Mouse (Mus musculus): ENCODE measurements at regions not wholly inside any gene's neighbourhood (a gene's known extent, or its start where the extent isn't known, plus 50 kb on each side); places are given as distances from the start of the nearest gene placed in this dataset.

GRCm38 (mm10) chr1:133549816-133550215, 60.3 kb downstream of the Snrpe start:
- DNase-seq (ENCODE audit: low read depth, low spot score) = no peak

- no peak for DNase-seq (ENCODE audit: low read depth, low spot score)
Observed at GRCm38 (mm10) chr1:133548971-133549370, 61.1 kb downstream of the Snrpe start.

DNA sequence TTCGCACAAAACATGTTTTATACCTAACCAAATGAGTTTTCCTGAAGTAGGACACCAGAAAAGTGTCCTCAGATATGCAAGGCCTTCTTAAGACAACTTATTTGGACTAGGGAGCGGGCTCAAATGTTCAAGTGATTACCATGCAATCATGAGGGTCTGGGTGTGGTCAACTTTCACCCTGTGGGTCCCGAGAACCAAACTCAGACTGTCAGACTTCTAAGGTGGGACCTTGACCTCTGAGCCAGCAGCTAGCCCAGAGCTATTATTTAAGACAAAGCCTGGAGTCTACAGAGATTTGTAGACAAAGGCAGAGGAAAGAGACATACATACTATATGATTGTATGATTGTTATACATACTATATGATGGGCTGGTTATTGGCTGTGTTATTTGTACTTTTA, 62.5 kb downstream of the Snrpe start:
- no peak for DNase-seq (ENCODE audit: low read depth, low spot score)

DNA sequence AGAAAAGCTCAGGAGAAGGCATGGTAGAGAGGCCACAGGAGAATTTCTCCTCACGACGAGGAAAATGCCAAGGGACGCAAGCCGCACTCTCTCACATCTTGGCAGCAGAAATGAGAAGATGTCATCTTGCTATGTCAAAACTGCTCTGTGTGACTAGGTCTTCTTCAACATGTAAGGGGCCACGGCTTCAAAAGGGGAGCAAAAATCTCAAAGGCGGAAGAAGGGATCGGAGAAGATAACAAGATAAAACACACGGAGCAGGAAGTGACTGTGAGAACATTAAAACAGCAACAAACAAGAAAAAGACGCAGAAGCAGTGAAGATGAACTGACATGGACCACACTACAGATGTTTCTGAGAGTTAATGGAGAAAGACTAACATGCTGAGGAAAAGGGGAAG, 65.1 kb downstream of the Snrpe start:
- DNase-seq (ENCODE audit: low read depth, low spot score) = no peak

- peak; percentile 55 for DNase-seq (ENCODE audit: low read depth, low spot score)
Observed at GRCm38 (mm10) chr1:133543751-133544150, 66.3 kb downstream of the Snrpe start.

GRCm38 (mm10) chr1:133541996-133542775, 67.9 kb downstream of the Snrpe start:
- DNase-seq (ENCODE audit: low read depth, low spot score) = no peak

DNA sequence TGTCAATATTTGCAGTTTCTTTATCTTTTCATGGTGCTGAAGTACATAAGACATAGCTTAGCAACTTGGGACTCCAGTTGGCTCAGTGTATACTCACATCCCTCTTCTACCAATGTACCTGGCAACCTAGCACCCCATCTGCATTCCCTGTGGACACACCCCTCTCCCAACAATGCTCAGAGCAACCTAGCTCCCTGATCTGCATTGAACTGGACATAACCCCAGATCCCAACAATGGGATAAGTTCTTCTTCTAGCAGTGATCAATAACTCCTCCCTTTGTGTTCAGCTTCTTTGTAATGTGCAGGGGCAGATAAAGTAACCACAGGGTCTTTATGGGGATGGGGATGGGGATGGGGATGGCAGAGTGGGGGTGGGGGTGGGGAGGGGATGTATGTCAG, 79.4 kb downstream of the Snrpe start:
- DNase-seq (ENCODE audit: low read depth, low spot score) = peak; percentile 83

GRCm38 (mm10) chr1:133529817-133530216, 80.3 kb downstream of the Snrpe start:
- DNase-seq (ENCODE audit: low read depth, low spot score) = no peak

- DNase-seq (ENCODE audit: low read depth, low spot score) = peak; percentile 72
Observed at GRCm38 (mm10) chr1:133527651-133528385, 82.3 kb downstream of the Snrpe start.

DNA sequence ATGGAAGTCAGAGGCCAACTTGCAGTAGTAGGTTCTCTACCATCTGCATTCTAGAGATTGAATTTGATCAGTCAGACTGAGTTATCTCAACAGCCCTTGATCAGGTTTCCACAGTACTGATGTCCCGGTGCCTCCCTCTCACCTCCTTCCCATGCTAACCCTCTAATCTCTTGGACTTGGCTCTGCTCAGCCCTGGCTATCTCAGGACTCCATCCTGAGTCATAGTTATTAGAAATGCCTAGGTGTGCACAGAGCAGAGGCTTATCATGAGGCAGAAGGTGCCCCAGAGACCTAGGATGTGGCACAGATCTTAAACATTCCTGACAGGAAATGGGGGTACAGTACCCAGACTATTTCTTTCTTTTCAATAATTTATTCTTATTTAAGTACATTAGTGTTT, 87.3 kb downstream of the Snrpe start:
- no peak for DNase-seq (ENCODE audit: low read depth, low spot score)

- DNase-seq (ENCODE audit: low read depth, low spot score) = peak; percentile 75
Observed at GRCm38 (mm10) chr1:133520652-133521051, 89.4 kb downstream of the Snrpe start.

DNA sequence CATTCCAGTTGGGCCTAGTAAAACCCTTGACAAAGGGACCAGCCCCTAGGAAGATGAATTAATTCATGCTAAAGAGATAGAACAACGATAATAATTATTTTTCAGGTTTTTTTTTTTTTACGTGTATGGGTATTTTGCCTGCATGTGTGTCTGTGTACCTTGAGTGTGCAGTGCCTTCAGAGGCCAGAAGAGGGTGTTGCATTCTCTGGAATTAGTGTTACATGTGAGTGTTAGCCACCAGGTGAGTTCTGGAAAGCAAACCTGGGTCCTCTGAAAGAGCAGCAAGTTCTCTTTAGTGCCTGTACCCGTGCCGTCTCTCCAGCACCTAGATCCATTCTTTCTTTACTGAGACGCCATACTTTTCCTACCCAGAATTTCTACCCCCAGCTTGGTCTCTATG, 92.8 kb upstream of the Sox13 start:
- peak; percentile 65 for DNase-seq (ENCODE audit: low read depth, low spot score)

GRCm38 (mm10) chr1:133504116-133504515, 79.9 kb upstream of the Sox13 start:
- DNase-seq (ENCODE audit: low read depth, low spot score) = peak; percentile 21

- peak; percentile 26 for DNase-seq (ENCODE audit: low read depth, low spot score)
Observed at GRCm38 (mm10) chr1:133503336-133503735, 79.2 kb upstream of the Sox13 start.

GRCm38 (mm10) chr1:133501016-133501415, 76.8 kb upstream of the Sox13 start:
- no peak for DNase-seq (ENCODE audit: low read depth, low spot score)

- DNase-seq (ENCODE audit: low read depth, low spot score) = peak; percentile 99
Observed at GRCm38 (mm10) chr1:133492986-133493741, 69.0 kb upstream of the Sox13 start.

DNA sequence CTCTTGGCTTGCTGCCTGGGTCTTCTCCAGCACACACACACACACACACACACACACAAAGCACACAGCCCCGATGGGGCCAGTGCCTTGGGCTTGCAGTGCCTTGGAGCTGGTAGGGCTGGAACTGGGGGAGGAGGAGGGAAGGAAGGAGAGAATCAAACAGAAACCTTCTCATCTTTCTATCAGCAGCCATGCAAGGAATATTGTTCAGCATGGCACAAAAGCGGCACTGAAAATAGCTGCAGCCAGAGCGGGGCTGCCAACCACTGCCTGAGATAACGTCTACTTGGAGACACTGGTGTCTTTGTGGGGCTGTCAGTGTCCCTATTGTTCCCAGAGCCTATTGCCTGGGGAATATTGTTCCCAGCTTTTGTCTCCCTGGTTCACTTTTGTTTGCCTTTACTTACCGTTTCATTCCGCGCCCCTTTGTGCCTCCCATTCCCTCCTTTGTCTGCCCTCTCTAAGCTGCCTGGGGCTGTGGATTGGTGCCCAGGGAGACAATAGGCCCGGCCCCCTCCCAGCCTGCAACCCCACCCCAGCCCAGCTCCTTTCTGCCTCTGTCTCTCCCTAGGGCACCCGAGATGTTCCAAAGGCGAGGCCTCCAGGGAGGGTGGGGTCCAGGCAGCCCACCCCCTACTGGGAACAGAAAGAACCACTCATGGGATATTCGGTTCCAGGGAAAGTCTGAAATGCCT, 68.3 kb upstream of the Sox13 start:
- DNase-seq (ENCODE audit: low read depth, low spot score) = peak; percentile 95

- DNase-seq (ENCODE audit: low read depth, low spot score) = no peak
Observed at GRCm38 (mm10) chr1:133491857-133492290, 67.7 kb upstream of the Sox13 start.

DNA sequence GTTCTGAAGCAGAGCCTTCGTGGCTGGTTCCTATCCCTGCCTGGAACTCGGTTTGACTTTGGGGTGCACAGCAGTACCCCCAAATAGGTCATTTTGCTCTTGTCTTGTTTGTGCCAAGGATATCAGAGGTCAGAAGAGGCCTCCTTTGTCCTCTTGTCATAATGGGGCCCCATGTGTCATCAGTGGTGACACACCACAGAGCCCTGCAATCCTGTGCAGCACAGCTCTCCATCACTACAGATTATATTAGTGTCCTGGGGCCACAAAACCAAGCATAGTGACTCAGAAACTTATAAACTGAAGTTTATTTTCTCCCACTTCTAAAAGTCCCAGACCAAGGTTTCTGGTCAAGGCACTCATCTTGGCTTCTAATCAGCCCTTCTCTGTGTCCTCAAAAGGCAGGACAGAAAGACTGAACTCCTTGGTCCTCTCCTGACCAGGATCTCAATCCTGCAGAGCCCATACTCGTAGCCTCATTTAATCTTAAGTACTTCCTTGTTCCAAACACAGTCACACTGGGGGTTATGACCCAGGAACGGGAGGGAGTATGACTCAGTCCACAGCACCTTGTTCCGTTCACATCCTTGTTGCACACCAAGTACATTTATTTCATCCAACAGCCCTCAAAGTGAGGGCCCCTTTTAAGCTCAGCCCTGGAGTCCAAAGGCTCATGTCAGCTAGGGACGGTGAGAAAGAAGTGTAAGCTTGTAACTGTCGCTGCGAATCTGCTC, 63.2 kb upstream of the Sox13 start:
- no peak for DNase-seq (ENCODE audit: low read depth, low spot score)

GRCm38 (mm10) chr1:133486370-133486769, 62.2 kb upstream of the Sox13 start:
- DNase-seq (ENCODE audit: low read depth, low spot score) = peak; percentile 21

- no peak for DNase-seq (ENCODE audit: low read depth, low spot score)
Observed at GRCm38 (mm10) chr1:133482891-133483290, 58.7 kb upstream of the Sox13 start.

Measured in R1 (cell line).